Mouse (Mus musculus): ENCODE data around the gene Fam207a.
A peak's percentile ranks its signal among the peaks of the same experiment; 100 is the strongest.

Fam207a gene

DNA sequence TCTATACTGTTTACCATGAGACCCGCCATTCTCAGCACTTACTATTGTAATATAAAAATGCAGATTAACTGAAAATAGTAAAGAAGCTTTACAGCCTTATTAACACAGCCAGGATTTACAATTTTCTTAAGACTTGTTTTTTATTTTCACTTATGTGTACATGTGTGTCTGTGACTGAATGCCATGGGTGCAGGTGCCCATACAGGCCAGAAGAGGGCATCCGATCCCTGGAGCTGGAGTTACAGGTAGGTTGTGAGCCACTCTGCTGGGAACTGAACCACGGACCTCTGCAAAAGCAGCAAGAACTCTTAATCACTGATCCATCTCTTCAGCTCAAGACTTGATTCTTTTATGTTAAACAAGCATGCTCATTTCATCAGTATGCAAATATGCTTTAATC is 22.7 kb downstream of the Fam207a start:
- DNase-seq, result no peak

DNA sequence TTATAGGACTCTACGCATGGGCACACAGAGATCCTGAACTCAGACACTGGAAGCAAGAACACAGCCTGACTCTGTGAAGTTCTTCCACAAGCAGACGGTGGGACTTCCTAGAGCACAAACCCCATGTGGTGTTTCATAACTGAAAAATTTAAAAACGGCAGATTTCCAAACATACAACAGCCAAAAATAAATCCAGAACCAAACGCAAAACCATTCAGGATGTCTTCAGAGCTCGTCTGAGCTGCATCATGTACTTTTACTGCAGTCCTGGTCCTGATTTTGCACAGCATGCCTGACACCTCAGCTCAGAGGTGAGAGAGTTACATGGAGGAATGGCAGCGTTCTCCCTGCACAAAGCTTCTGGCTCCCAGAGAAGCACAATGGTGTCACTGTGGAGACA is 24.0 kb downstream of the Fam207a start:
- DNase-seq, result no peak

DNA sequence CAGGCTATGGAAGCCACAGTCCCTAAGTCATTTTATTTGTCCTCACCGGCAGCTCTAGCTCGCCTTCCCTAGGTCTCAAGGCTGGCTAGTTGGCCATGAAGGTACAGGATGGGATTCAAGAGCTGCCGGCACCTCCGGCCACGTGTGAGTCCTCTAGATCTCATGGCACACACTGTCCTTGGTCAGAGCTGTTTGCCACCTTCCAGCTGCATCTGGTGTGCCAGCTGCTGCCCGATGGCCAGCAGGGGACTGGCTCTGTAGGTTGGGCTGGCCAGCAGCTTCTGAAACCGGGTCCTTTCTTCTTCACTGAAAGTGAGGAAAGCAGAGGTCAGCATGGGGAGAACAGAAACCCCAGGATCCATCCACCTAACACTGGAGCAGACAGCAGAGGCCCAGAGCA is 27.4 kb downstream of the Fam207a start:
- no peak for DNase-seq

DNA sequence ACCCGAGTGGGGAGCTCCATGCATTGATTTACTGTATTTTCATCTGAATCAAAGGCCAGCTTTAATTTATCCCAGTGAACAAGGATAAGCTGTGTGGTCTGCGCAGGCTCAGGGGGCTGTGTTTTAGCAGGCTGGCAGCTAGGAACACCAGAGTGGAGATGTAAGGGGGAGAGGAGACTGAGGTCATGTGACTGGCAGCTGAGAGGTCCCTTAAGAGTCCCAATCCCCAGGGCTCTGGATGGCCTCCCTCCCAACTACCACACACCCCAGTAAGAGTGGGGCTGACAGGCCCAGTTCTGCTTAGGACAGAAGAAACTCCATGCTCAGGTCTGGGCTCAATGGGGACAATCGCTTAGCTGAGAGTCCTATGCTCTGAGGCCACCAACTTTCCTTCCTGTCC is 29.8 kb downstream of the Fam207a start:
- DNase-seq, result no peak

DNA sequence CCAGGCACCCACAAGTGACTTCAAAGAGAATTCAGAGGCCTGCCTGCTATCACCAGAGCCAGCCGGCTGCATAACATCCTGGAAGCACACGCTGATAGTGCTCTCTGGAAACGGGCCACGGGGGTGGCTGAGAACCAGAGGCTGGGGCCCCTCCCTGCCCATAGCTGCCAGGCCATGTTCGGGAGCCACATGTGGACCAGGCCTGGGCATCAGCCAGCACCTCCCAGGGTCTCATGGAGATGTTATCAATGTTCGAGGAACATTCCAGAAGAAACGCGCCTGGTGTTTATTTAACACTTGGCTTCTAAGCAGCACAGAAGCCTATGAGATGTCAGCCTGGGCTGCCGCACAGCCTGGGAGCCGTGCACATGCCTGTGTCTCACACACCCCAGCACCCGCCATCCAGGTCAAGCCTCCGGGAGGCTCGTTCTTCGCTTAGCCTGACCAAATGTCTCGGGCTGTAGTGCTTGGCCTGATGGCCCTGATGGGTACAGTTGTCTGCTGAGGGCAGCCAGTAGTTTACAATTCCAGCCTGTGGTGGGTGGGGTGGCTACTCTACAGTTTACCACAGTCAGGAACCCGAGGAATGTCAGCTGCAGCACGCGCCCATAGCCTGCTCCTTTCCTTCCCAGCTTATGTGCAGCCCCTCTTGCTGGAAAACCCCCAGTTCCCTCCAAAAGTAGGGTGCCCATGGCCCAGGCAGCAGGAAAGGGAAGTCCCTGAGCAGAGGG is 31.2 kb downstream of the Fam207a start:
- no peak for DNase-seq

DNA sequence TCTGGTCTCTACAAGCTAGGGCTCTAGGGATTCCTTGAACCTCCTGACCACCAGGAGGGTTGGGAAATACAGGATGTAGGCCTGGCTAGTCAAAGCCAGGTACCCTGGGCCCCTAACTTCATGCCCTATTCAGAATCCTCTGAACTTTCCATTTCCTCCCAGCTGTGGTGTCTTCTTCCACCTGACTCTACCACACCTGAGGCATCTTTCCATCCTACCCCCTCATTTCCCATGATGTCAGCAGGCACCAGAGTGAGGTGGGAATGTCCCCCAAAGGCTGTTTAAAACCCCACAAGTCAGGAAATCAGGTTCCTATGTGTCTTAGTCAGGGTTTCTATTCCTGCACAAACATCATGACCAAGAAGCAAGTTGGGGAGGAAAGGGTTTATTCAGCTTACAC is 33.8 kb downstream of the Fam207a start:
- DNase-seq, result no peak

DNA sequence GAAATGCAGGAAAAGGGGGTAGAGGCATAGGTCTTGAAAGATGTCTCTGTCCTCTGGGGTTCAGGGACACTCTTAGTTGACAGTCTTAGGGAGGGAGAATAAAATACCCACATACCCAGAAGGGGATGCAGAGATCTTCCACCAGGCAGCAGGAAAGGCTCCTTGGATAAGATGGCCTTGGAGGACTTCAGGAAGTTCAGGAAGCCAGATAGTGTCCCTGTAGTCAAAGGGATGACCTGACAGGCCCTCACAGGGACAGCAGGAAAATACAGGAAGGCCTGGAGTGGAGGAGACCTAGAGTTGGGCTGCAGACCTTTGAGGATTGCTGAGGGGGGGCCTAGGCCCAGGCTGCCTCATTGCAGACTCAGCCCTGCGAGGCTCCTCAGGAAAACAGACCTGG is 35.6 kb downstream of the Fam207a start:
- DNase-seq, result no peak

DNA sequence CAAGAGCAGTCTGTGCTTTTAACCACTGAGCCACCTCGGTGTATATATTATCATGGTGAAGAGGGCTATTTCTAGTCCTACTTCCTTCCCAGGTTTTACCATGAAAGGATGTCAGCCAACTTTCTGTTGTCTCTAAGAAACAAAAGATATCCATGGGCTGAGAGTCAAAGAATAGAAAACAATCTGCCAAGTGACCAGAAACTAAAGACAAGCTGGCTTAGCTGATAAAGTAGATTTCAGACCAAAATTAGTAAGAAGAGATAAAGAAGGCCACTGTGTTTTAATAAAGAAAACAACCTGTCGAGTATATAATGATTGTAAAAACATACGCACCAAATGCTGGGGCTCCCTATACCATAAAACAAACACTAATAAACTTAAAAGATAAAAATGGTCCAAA is 38.7 kb downstream of the Fam207a start:
- DNase-seq, result no peak

DNA sequence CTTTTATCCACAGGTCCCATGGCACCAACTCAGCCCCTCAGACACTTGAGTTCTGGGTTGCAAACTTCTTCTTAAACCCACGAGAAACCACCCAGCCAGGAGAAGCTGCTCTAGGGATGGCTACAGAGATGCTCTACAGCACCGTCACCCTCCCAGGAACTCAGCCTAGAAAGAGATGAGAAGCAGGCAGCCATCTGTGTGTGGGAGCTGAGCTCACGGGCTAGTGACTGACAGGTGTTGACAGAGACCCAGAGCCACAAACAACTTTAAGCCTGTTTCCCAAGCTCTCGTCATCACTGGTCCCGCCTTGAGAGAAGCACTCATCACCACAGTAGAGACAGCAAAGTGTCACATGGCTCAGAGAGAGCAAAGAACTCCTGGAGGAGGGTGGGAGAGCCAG is 43.4 kb downstream of the Fam207a start:
- DNase-seq, result no peak

DNA sequence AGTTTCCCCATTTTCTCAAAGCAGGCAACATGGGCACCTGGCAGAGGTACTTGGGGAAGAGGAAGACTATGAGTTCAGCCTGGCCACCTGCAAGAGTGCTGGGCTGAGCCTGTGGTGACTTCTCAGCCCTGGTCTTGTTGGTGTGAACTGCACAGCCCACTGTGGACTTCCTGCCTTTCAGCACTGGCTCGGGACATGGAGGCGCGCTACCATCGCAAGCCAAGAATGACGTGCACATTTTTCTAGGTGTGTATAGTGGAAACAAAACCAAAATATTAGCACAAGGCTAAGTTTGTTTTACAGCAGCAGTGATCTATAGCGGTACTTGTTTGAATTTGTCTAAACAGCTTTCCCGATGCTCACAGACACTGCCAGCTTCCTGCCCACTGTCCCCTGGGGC is 44.1 kb downstream of the Fam207a start:
- DNase-seq, result no peak

DNA sequence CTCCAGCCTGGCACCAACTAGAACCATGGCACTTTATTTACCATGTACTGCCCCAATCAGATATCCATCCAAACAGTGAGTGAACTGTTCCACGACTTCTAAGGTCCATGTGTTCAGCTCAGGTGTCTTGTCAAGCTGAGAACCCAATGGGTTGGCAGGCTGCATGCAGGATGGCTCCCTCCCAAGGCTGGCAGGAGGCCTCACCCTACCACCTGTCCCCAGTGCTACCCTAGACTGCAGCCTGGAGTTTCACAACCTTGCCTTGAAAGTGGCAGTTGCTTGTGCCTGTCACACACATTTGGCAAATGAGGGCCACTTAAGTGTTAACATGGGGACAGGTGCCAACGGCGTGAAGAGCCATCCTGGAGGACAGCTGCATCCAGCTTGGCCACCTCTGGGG is 44.8 kb downstream of the Fam207a start:
- DNase-seq, result no peak

DNA sequence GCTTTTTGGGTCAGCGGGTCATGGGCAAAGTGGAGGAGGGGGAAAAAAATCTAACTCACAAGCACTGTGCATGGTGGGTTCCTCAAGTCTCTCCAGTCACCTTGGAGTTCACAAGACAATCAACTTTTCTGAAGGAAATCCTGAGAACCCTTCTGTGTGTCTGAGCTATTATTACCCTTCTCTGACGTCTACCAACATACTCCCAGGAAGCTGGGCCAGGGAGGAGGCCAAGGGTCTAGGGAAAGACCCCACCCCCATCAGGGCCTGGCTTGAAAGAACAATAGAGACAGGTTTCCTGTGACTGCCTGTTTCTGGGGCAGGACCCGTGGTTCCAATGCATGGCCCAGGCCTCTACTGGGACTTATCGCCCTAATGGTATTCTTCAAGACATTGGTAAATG is 46.9 kb downstream of the Fam207a start:
- no peak for DNase-seq

DNA sequence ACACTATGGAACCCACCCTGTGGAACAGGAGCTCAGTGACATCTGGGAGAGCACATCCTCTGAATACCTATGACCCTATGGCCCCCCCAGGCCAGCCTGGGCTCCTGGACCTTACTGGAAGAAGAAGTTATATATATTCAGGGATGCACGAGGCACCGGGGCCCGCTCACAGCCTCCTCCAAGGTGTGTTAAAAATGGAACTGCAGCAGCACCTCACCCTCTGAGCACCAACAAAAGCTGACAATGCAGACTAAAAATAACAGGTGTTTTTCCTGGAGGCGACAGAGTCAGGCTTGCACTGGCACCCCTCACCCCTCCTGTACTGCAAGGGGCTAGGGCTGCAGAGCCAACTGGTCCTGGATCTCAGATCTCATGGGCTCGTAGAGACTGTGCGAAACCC is 48.2 kb downstream of the Fam207a start:
- DNase-seq, result no peak

DNA sequence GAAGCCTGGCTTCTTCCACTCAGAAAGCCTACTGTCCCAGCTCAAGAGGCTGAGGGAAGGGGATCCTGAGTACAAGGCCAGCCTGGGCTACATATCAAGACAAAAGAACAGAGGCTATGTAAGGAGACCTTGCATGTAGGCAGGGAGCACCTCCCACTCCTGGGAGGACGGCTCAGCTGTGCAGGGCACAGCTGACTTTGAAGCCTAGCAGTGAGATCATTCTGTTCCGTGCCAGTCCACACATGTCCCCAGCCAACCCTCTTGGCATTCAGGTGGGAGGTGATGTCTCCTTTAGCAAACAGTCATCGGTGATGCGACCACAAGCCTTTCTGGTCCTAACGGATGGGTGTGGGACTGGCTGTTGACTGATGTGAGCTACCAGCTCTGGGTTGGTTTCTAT is 49.7 kb downstream of the Fam207a start:
- no peak for DNase-seq

DNA sequence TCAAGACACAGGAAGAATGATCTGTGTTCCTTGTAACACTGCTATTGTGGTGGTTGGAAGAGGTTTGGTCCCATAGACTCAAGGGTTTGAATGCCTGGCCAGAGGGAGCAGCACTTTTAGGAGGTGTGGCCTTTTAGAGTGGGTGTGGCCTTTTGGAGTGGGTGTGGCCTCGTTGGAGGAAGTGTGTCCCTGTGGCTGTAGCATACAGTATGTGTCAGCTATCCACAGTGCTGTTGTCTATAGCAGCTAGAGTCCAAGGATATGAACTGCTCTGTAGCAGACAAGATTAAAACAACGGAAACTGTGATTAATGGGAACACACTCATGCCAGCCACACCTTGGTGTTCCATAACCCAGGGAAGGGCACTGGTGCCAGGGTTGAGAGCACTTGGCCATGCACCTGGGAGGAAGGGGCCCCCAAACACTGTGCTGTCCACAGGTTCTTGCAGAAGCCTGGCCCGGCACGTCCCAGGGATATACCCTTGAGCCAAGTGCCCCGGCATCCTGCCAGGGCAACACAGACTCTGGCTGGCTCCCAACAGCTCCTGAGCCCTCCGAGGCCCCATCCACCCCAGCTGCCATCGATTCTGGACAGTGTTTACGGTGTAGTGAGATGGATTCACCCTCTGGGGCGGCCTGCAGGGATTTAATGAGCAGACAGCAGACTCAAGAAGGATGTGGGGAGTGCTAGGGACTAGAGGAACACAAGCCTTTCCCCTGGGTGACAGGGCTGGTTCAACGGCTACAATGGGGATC is 51.2 kb downstream of the Fam207a start:
- peak; percentile 26 for DNase-seq

DNA sequence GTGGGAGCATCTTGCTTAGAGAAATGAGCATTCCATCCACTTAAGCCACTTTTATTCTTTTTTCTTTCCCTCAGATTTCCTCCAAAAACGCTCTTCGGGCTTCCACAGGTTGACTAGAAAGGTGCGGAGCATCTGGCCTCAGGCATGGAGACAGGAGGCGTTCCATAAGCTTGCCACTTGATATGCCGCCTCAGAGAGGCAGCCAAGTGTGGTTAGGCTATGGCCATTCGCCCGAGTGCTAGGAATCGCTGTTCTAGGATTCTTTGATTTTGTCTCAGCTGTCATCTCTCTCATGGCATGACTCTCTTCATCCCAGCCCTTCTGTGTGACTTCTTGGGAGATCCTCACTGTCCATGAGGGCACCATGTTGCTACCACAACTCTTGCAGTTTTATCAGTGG is 54.4 kb downstream of the Fam207a start:
- DNase-seq, result no peak

DNA sequence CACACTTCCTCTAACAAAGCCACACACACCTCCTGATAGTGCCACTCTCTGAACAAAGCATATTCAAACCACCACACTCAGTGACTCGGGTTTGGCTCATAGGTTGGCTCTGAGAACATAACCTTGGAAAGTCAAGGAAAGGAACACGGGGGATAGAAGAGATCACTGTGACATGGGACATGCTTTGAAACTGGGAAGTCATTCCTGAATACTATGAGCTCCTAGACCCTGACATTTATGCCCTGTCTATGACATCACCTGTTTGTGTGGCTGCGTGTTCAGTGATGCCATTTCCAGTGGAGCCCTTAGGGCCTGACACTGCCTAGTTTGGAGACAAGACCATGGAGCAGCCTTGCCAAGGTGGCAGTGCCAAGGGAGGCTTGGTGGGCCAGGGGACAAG is 57.9 kb downstream of the Fam207a start:
- no peak for DNase-seq

DNA sequence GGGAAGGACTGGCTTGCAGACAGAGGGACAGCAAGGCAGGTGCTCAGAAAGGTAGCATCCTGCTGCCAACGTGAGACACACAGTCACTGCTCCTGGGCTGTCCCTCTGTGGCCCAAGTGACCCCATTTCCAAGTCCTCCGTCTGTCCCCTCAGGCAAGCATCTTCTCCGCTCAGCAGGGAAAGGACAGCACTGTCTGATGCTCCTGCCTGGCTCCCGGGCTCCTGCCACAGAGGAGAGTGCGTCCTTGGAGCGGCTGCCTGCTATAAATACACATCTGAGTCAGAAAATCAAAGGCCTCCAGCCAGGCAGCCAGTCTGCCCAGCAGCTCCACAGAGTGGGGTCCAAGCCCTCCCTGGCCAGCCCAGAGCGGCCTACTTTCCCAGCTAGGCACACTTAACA is 59.1 kb downstream of the Fam207a start:
- peak; percentile 59 for DNase-seq

DNA sequence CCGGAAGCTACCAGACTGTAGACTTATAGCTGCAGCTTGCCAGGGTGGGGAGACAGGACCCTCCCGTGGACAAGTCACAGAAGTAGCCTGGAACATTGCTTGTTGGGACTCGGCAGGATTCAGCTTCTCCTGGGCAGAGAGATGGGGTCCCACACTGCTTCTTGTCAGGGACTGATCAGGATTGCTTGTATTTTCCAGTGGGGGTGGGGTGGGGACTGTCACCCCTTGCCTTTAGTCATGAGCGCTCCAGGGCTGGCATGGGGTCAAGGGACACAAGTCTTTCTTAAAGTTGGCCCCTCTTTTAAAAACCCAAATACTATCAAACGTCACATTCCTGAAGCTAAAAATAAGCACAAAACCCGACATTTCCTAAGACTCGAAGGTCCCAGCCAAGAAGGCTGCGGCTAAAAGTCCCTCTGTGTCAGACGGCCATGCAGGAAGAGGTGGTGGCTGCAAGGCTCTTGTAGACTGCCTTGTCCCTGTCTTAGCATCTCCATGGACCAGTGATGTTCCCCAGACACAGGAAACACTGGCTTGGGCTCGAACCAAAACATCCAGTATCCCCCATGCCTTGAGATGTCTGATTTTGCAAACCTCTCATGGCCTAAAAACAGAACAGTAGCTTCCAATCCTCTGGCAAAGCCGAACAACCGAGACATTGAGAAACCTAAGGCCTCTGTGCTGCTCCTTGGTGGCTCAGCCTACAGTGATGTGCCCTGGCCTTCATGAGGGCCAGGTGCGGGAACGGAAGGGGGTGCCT is 60.2 kb downstream of the Fam207a start:
- DNase-seq, result no peak

DNA sequence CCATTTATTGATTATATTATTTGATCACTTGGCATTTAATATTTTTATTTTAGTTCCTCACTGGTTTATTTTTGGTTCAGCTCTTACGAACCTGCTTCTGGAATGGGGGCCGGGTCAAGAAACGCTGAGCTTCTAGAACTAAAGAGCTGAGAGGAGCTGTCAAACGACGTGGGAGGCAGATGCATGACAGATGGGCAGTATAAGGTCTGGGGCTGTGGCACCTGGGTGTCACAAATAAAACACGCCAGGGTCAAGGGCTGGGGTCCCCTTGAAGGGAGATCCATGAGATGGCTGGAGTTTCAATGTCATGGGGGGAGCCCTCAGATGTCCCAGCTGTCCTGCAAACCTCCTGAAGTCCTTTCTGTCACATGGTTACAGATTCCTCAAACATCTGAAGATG is 60.8 kb downstream of the Fam207a start:
- no peak for DNase-seq

DNA sequence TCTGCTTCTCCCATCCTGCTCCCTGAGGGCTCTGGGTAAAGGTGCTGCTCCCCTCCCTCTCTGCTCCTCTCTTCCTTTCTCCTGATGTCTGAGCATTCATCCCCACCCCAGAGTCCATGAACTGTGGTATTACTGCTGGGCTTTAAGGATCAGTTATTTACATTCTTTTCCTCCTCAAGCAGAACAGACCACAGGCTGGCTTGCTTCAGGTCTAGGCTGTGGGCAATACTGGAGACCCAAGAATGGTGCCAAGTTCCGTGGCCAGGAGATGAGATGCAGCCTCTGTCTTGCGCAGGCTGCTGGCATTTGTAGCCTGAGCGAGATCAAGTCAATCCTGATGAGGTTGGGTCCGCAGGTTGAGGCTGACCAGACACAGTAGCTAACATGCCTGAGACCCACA is 63.8 kb downstream of the Fam207a start:
- DNase-seq, result no peak

DNA sequence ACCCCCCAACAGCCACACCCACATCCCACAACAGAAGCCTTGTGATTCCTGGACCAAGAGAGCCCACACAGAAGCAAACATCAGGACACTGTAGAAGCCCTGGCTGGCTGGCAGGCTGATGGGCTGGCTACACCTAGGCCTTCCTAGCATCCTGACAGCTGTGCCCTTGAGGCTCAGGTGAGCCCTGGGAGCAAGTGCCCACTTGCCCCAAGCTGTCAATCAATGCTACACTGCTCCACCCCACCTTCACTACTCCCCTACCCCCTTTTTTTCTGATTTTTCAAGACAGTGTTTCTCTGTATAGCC is 65.5 kb downstream of the Fam207a start:
- DNase-seq, result no peak

DNA sequence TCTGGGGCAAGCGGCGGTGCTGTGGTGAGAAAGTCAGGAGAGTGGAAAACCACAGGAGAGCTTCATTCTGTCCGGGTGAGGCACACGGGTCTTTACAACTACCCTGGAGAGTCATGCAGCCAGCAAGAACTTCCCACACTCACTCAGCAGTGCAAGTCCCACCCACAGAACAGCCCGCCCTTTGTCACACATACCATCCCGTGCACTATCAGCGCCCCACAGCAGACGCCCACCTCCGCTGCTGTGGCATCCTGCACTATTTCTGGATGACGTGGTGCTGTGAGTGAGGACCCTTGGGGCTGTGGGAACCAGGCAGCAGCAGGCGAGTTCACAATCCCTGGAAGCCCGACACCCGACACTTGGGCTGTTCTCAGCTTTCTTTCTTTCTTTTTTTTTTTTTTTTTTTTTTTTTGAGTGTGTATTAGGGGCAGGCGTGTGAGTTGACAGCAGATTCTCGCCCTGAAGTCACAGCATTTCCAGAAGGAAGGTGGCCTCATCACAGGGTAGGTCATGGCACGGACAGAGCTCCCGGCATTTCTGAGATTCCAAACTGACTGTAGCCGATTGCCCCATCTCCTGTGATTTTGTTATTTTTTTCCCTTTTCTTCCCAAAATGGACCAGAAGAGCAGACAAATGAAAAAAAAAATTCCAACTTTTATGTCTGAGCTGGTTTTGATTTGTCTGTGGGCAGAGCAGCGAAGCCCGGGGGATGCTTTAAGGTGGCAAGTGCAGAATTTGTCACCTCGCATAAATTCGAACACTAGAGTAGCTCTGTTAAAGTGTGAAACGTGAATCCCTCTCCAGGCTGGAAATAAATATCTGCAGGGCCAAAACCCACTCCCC is 66.0 kb downstream of the Fam207a start:
- peak; percentile 54 for DNase-seq

Data from retina, postnatal 1 day (tissue).